Mouse (Mus musculus) liver, adult (tissue): Measurements from ENCODE around the gene Akap8l.

ENCODE experiments used
- GATA4 ChIP-seq: IDR thresholded peaks from 2 replicates; pipeline ENCODE4 v1.6.1; 2014; ENCODE audit warnings: mild to moderate bottlenecking, low read length; ENCODE audit not compliant: insufficient replicate concordance

Gene Akap8l

GRCm38 (mm10) chr17:32350382-32350983 lies at the start of gene Akap8l:
TSS of gene Akap8l (minus strand) at chr17:32350607.
- peak; percentile 30; the same call in 1 of the 2 replicates for TF ChIP-seq GATA4

DNA sequence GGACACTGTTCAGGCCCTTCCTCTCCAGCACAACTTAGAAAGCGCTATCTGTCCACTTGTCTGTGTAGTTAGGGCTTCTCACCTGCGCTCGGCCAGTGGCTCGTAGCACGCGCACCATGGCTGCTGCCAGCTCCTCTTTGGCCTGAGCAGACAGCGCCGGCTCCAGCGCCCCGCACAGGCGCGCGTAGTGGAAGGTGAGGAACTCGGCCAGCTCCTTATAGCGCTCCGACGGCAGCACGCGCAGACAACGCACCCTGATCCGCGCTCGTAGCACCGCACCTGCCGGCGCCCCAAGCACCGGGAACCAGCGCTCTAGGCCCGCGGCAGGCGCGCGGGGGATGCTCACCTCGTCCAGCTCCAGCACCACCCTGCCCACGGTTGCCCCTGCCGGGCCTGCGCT lies 45.9 kb upstream of the Akap8l start:
- no peak for TF ChIP-seq GATA4

- no peak for TF ChIP-seq GATA4
These were observed 43.5 kb upstream of the Akap8l start for GRCm38 (mm10) chr17:32393944-32394343.

DNA sequence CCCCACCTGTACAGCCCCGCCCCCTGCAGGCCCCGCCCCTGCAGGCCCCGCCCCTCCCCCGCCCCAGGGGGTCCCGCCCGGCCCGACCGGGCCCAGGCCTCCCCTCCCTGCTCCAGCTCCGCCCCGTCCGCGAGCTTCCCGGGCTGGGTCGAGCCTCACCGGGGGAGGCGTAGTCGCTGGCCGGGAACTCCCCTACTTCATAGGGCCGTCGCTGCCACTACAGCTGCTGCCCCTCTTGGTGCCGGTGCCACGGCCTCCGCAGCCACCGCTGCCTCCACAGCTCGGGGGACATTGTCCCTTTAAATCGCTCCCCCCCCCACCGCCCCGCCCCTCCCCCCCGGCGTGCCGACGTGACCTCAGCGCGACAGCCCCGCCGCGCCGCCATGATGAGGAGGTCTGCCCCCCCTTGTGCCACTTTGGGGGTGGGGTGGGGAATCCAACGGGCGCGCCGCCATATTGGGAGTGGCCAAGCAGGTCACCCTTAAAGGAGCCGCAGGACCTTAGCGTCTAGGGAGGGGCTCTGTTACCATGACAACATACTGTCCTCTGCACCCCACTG lies 38.8 kb upstream of the Akap8l start, which contains the start of gene Wiz:
Gene Wiz, minus strand, starts transcription at position 339 of the 559 bp plus-strand sequence.
- no peak; the same call in 1 of the 2 replicates for TF ChIP-seq GATA4

DNA sequence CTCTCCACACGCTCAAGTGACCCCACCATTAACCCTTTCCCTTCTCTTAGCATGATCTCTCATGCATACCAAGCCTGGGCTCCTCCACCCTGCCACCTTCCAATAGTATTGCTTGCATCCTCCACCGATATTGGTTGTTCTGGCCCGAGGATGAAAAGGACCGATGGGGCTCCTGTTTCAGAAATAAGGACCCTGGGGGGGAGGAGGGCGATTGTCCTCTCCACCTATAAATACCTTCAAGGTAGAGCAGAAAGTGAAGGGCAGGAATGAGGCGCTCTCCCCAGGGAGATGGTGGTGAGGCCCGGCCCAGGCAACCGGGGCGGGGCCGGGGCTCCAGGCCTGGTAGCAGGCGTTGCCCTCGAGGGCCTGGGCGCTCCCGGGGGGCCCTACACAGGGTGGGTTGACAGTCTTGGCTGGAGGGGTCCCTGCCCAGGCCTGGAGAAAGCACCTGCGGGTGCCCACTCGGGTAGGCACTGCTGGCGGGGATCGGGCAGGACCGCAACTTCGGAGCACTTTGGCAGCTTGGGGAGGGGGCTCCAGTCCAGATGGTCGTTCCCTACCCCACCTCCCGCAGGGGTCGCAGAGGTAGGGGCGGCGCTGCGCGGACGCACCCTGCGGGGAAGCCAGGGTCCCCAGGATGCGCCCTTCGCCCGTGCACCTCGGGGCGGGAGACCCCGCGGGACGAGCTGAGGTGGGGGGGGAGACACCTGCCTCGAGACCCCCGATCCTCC lies 38.1 kb upstream of the Akap8l start:
- TF ChIP-seq GATA4 = no peak

- TF ChIP-seq GATA4 = no peak
These were observed 37.6 kb upstream of the Akap8l start for GRCm38 (mm10) chr17:32387986-32388369.

GRCm38 (mm10) chr17:32386659-32387432 lies 36.4 kb upstream of the Akap8l start:
- TF ChIP-seq GATA4 = no peak

DNA sequence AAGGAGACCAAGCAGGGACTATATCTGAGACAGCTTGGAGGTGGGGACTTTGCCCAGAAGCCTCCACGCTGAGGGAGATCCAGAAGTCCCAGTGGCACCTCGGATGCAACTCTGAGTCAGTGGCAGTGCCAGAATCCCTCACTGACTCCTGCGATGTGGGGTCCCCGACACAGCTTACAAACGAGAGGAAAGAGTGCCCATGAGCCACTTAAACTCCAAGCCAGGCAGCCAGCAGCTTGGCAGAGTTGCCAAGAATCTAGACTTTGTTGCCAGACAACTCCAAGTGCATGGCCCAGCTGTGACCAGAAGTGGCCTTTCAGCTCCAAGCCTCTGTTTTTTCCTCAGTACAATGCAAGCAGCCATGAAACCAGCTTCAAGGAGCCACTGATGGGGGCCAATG lies 33.3 kb upstream of the Akap8l start:
- no peak for TF ChIP-seq GATA4

GRCm38 (mm10) chr17:32382576-32382975 lies 32.2 kb upstream of the Akap8l start:
- TF ChIP-seq GATA4 = no peak

DNA sequence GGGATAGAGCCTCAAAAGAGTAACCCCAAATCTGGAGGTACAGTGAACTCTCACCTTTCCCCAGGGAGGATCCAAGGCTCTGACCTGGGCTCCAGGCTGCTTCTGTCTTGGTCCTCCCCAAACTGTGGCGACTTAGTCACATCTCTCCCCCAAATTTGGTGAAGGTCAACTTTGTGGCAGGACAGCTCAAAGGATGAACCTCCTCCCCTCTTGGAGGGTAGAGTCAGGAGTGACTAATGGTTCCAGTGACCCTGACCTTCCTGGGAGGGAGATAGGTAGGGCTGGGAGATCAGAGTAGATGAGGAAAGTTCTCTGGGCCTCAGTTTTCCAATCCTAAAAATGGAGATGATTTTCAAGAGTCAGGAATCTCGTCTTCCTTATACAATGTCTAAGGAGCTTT lies 28.4 kb upstream of the Akap8l start:
- TF ChIP-seq GATA4 = no peak

DNA sequence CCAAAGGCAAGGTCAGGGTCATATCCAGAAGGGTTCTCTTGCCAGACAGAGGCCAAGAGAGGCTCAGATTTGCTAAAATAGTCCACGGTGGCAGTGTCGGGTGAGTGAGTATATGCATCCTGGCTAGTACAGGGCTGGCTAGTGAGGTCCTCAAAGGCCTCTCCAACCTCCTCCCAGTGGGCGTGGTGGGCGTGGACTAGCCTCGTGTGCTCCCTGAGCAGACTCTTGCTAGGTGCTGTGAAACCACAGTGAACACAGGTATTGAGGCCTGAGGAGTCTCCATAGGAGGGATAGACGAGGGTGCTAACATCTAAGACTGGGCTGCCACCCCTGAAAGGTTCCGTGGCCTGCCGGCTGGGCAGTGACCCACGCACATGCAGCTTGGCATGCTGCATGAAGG lies 26.7 kb upstream of the Akap8l start:
- TF ChIP-seq GATA4 = no peak

DNA sequence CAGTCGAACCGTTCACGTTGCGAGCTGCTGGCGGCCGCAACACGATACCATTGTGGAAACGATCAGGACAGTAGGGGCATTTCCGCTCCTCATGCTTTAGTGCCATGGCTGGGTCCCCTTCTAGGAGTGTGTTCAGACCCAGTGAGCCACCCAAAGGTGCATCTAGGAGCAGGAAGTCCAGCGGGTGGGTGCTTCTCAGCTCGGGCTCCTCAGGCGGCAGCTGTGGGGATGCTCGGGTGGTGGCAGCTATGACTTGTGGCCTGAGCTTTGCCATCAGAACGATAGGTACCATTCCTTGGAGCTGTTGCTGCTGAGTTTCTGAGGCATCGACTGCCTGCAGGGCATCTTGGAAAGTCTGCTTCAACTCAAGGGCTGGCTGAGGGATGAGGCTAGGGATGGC lies 26.1 kb upstream of the Akap8l start:
- TF ChIP-seq GATA4 = no peak

- TF ChIP-seq GATA4 = no peak
These were observed 18.7 kb upstream of the Akap8l start for GRCm38 (mm10) chr17:32368991-32369578.

GRCm38 (mm10) chr17:32367706-32368105 lies 17.3 kb upstream of the Akap8l start:
- TF ChIP-seq GATA4 = no peak

- no peak for TF ChIP-seq GATA4
These were observed 14.9 kb upstream of the Akap8l start for GRCm38 (mm10) chr17:32365296-32365695.
